Mouse (Mus musculus) heart, adult 8-10 months (tissue): ENCODE measurements around the gene B4galt1. TPM values are rescaled to one million over a fixed set of nuclear protein-coding genes. Genes with fewer than 3 reads are reported as not detected.
A peak's percentile ranks its signal among the peaks of the same experiment; 100 is the strongest.

Experiments
- DNase-seq: peaks from one replicate; pipeline ENCODE4 v3.0.0; 2022; ENCODE audit warnings: low spot score
- microRNA-seq: library from miRNA; unstranded; fragments of <30 nt; microRNA quantifications from one replicate; pipeline ENCODE4 v1.2.0, GENCODE M21; 2022
- total RNA-seq, 4 experiments: library from RNA; stranded (reverse); gene quantifications; 2 replicates each; pipeline ENCODE4 v1.2.4; 2022

B4galt1 gene
- total RNA-seq, 4 experiments from 2014 or later, result 53.9 to 60.3 (median 57.4) TPM

DNA sequence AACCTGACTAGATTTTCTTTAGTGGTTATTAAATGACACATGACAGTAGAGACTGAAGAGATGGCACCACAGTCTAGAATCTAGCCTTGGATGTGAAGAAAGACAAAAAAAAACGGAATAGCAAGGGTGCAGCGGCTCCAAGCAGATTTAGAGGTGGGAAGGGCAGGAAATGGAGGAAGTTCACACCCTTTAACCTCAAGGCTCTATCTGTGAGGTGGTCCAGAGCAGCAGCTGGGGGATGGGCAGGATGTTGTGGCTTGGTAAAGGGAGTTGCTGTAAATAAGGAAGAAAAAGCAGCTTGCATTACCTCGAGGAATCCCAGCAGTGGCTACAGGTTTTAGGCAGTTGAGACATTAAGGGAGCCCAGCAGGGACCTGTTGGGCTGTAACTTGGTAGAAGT, 72.7 kb downstream of the B4galt1 start:
- DNase-seq, result no peak

DNA sequence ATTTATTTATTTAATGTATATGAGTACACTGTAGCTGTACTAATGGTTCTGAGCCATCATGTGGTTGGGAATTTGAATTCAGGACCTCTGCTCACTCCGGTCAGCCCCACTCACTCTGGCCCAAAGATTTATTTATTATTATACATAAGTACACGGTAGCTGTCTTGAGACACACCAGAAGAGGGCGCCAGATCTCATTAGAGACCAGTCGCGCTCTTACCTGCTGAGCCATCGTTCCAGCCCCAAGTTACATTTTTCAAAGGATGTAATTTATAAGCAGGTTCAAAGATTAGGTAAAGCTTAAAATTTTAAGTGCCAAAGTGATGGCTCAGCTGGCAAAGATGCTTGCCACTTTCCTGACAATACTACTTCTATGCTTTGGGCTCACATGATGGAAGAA, 75.1 kb downstream of the B4galt1 start:
- DNase-seq, result no peak

DNA sequence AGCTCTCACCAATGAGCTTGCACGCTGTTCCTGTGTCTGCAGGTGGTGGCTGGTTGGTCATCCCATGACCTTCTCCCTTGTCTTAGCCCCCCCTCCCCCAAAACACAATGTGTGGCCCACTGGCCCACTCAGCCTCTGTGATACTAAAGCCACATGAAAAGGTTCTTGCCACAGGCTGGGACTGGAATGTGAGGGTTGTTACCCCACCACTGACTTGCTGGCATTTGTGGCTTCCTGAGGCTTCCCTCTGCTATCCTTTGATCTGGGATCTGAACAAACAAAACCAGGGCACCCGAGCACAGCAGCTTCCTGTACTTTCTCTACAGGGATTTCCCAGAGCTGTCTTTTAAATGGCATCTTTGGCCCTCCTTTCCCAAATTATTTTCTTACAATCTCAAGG, 76.7 kb downstream of the B4galt1 start:
- DNase-seq, result no peak

DNA sequence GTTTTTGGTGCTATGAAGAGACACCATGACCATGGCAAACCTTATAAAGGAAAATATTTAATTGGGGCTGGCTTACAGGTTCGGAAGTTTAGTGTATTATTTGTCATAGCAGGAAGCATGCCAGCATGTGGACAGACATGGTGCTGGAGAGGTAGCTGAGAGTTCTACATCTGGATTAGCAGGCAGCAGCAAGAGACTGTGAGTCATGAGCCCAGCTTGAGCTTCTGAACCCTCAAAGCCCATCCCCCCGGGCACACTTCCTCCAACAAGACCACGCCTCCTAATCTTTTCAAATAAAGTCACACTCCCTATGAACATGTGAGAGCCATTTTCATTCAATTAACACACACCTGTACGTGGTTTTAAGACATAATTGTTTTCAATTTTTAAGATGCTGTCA, 77.4 kb downstream of the B4galt1 start:
- DNase-seq, result no peak

DNA sequence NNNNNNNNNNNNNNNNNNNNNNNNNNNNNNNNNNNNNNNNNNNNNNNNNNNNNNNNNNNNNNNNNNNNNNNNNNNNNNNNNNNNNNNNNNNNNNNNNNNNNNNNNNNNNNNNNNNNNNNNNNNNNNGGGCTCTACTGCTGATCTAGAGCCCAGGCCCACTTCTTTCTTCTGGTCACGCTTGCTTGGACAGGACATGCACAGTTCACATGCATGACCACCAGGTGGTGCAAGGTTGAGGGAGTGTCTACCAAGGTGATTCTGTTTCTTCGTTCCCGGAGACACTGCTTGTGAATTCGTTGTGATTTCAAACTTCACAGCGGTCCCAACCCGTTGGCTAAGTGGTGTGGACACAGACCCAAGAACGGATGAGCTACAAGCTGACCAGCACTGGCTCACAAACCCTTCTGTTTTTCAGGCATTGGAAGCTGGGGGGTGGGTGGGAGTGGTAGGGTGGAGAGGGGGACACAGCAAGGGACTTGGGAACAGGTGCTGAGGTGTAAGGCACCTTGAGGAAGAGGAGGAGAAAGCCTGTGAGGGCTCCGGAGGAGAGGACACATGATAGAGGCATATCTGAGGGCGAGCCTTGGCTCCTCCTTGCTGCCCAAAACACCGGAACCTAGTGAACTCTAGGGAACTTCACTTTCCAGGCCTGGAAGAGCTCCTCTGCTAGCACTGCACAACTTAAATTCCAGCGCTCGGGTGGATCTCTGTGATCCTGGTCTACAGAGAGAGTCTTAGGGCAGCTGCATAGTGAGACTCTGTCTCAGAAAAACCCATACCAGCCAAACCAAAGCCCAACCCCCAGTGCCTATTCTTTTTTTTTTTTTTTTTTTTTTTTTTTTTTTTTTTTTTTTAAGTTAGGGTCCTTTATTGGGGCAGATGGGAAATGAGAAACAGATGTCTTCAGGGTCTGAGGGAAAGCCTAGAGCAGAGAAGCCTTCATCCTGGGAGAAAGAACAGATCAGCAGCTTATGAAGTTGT, 79.2 kb downstream of the B4galt1 start:
- peak; percentile 69 for DNase-seq

DNA sequence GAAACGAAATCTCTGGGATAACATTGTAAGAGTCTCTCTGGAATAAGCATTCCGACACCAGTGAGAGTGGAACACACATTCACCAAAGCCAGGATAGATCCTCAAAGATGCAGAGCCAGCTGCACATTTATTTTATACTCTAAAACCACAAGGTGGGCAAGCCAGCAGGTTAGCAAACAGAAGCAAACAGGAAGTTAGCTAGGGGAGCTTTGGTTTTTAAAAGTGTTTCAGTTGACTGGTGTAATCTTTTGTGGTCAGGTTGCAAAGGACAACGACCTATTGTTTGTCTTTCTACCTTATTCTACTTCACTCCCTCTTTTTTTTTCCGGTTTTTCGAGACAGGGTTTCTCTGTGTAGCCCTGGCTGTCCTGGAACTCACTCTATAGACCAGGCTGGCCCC, 93.9 kb downstream of the B4galt1 start:
- DNase-seq, result no peak

DNA sequence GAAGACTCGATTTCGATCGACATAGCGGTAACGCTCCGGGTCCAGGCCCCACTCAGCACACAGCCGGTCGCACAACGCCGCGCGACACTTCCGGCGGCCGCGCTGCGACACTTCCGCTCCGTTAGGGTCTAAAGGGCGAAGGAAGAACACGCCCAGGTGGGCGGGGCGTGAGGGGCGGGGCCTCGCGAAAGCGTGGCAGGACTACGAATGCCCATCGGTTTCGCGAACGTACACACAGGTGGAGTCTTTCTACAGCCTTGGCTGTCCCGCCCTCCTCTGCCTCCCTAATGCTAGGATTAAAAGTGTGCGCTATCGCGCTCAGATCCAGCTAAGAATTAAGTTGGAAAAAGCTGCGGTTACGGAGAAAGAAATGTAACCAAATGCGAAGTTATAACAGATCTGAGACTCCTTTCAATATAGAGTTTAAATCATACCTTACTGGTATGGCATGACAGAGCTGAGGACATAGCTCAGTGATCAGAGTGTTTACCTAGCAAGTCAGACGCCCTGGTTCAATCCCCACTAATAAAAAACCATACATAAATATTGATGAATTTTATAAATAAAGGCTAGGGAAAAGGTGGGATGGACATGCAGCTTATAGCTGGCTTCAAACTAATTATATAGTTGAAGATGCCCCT, 95.9 kb downstream of the B4galt1 start, which contains the start of gene Smu1:
Gene Smu1, minus strand, starts transcription at position 144 of the 641 bp plus-strand sequence.
- DNase-seq, result peak; percentile 93

DNA sequence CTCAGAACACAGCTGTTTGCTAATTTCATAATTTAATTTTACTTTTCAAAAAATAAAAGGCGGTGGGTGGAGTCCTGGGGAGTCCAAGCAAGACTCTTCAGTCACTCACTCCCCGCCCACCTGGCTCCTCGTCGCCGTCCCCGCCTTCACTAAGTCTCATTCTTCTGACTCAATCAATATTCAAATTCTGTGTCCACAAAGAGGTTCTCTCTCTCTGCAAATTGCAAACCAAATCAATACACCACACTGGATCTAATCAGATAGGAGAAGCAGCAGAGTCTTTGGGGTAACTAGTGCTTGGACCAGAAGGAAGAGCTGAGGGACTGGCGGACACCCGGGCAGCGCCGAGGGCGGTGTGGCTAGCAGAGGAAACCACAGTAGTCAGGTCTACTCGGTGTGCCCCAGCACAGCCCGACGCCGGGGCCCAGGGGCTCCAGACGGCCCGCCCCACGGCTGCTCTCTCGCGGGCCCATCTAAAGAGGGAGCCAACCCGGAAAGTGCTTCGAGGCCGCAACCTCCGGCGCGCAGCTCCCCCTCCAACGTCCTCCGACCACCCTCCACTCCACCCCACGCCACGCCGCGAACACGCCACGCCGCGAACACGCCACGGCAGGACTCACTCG, 96.5 kb downstream of the B4galt1 start:
- DNase-seq, result no peak

Small RNA genes lying within 50 kb of the gene (microRNA-seq; reads per million reads assigned to microRNA genes)
- gene Gm24112, result not detected
- not detected for gene Gm25931
- not detected for gene Mir5123

Other genes starting within 250 kb of the B4galt1 start
- 10 to 100 TPM; 14.8 to 20.0 (median 16.2) TPM for gene Aptx, start 150.8 kb downstream of the B4galt1 start, total RNA-seq
- 10 to 100 TPM; 46.8 to 94.6 (median 64.6) TPM for gene Dnaja1, start 131.9 kb downstream of the B4galt1 start, total RNA-seq
- gene Smu1, start 96.1 kb downstream of the B4galt1 start, total RNA-seq, result 10 to 100 TPM; 29.4 to 31.0 (median 30.4) TPM
- 1 to 10 TPM in 1 of 4 experiments, under 1 TPM in 2, not detected in 1; 0.82 to 1.3 (median 0.94) TPM for gene Spink4, start 66.0 kb upstream of the B4galt1 start, total RNA-seq
- 100 to 1,000 TPM; 252 to 291 (median 269) TPM for gene Bag1, start 94.3 kb upstream of the B4galt1 start, total RNA-seq
- 10 to 100 TPM; 32.2 to 39.2 (median 37.1) TPM for gene Chmp5, start 94.4 kb upstream of the B4galt1 start, total RNA-seq
- 10 to 100 TPM; 18.8 to 24.0 (median 21.1) TPM for gene Nfx1, start 116.9 kb upstream of the B4galt1 start, total RNA-seq
- 10 to 100 TPM; 24.2 to 36.7 (median 31.4) TPM for gene Aqp7, start 194.1 kb upstream of the B4galt1 start, total RNA-seq
- not detected for gene Aqp3, start 244.2 kb upstream of the B4galt1 start, total RNA-seq